Mouse (Mus musculus) brown adipose tissue, adult 24 weeks (tissue): ENCODE data around the gene Ttc12. TPM values are rescaled to one million over a fixed set of nuclear protein-coding genes. Genes with fewer than 3 reads are reported as not detected.

ENCODE experiments used
- polyA plus RNA-seq: library from polyadenylated mRNA; stranded (reverse); fragments of >200 nt; gene quantifications from 2 replicates; pipeline ENCODE4 v1.2.4, GENCODE M21; 2012; ENCODE audit not compliant: missing spikeins, insufficient read depth, insufficient read length

Gene Ttc12
- polyA plus RNA-seq, 1 experiment, result 2.1 TPM

Other genes with a start within 250 kb of the Ttc12 start
- gene Gm4894, start 235.7 kb downstream of the Ttc12 start, polyA plus RNA-seq, result not detected in 2 replicates
- not detected in 2 replicates for gene Drd2, start 145.6 kb downstream of the Ttc12 start, polyA plus RNA-seq
- not detected in 2 replicates for gene Ankk1, start 59.2 kb downstream of the Ttc12 start, polyA plus RNA-seq